Mouse (Mus musculus): ENCODE data around the gene Stxbp5.
A peak's percentile ranks its signal among the peaks of the same experiment; 100 is the strongest.
"Not testable (repeated sequence)": the region's sequence is repeated elsewhere in the genome, so short reads cannot be mapped to it uniquely, and the experiment has no call there.

Stxbp5 gene

DNA sequence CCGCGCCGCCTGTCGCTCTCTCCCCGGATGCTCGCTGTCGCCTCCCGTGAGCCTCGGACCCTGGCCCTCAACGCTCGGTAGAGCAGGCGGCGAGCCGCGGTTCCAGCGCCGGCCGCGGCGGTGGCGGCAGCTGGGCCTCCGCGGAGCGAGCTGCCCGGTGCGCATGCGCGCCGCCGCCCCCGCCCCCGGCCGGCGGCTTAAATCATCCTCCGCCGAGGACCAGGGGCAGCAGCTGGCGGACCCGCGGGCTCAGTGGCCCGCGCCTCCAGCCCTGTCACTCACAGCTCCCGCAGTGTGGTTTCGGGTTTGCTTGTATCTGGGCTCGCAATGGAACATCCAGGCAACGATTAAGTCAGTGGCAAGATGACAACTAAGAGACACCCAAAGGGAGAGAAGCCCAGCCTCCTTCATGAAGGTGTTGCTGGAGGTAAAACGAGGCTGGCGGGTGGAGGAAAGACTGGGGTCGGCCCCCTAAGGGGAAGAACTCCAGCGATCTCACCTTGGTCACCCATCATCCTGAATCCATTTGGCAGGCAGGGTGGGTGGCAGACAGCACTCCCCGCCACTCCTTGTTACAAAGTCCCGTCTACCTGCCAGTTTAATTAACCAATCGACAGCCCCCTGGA is at the start of gene Stxbp5:
Stxbp5 (minus strand) TSS at position 9 of the 626 bp plus-strand sequence.
- peak; percentile 71 to 80 for DNase-seq

DNA sequence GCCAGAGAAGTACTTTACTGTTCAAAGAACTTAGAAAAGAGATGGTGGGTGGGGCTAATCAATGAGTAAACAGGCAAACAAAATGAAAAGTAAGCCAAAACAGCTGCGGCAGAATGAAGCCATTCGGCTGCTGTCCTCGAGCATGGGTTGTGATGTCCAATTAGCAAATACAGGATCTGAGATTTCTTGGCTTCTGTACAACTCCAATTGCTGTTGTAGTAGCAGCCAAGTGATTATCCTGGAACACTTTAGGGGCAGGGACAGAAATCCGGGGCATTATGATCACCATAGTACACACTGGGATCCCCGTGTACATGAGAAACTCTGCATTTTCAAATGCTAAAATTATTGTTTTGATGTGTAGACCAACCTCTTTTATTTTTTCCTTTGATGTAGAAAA is 11.5 kb upstream of the Stxbp5 start:
- DNase-seq, result no peak

- DNase-seq, result no peak
Observed at GRCm38 (mm10) chr10:9907919-9908502, 7.1 kb upstream of the Stxbp5 start.

- no peak for DNase-seq
Observed at GRCm38 (mm10) chr10:9907519-9907918, 6.6 kb upstream of the Stxbp5 start.

DNA sequence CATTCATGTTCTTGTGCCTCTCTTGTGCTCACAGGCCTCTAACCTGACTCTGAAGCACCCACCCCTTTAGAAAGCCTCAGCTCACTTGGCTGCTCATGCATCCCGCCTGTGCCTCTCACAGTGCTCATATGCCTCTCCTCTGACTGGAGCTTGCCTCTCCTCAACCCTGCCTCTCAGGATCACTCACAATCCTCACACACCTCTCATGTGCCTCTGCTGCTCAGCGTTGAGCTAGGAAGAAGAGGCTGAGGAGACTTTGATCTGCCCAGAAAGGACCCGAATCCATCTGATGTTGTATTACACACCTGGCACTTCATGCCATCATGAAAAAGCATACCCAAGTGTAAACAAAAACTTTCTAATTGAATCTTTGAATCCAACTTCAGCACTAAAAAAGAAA is 5.3 kb upstream of the Stxbp5 start:
- DNase-seq, result no peak

DNA sequence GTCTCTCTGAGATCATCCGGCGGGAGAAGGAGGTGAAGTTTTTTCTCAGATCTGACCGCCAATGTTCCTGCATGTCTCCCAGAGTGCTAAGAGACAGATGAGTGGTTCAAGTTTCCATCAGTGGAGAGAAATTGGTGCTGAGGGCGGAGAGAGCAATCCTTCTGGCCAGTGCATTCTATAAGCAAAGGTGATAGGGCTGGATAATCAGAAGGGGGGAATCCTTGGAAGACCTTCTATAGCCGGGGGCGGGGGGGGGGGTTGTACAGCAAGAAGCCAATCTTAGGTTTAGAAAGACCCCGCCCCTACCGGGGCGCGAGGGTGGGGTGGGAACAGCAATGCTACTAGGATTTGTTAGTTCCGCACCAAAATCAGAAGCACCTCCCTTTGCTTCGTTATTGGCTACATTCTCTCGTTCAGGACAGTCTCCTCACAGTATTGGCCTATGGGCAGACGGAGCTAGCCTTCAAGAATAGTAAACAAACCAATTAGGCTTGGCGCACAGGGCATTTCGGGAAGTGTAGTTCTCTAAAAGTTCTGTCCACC is 889 bp upstream of the Stxbp5 start:
- peak; percentile 72 for DNase-seq

GRCm38 (mm10) chr10:9900315-9901070 is 386 bp downstream of the Stxbp5 start:
- DNase-seq, result peak in 1 of 2 experiments; percentile 59

- DNase-seq, result no peak
Observed at GRCm38 (mm10) chr10:9899816-9900215, 1.1 kb downstream of the Stxbp5 start.

- DNase-seq, result no peak
Observed at GRCm38 (mm10) chr10:9899086-9899485, 1.8 kb downstream of the Stxbp5 start.

DNA sequence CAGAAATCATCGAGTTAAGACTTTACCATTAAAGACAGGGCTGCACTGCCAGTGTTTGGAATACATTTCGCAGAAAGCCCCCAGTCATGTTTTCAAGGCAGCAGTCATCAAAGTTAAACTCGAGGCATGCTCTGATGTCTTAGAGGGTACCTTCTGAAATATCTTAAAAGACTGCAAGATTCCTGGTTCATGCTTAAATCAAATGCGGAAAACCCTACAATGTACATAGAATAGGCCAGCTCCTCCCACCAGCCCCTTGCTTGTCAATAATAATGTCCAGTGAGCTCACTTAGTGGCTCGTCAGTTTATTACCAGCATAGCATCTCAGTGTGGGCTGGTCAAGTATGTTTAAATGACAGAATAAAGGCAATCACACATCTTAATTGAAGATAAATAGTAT is 3.0 kb downstream of the Stxbp5 start:
- DNase-seq, result no peak

DNA sequence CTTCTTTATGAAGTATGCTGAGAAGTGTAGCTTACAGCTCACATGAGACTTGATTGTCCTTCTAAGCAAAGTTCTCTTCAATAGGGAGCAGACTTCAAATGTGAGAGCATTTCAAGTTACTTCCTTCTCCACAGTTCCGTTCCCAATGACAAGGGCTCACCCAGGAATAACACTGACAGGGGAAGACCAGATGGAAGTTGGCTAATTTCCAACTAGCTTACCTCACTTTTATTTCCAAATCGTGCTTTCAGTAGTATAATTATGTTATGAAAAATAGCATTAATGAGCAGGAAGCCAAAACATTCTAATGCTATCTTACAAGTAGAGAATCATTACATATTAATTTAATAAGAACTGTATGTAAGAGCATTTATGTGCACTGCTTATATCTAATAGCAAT is 7.3 kb downstream of the Stxbp5 start:
- DNase-seq, result no peak

- DNase-seq, result no peak
Observed at GRCm38 (mm10) chr10:9889651-9890050, 11.2 kb downstream of the Stxbp5 start.

- no peak for DNase-seq
Observed at GRCm38 (mm10) chr10:9888655-9889054, 12.2 kb downstream of the Stxbp5 start.

- DNase-seq, result not testable (repeated sequence)
Observed at GRCm38 (mm10) chr10:9881781-9882320, 19.0 kb downstream of the Stxbp5 start.

- no peak for DNase-seq
Observed at GRCm38 (mm10) chr10:9880070-9880728, 20.7 kb downstream of the Stxbp5 start.

DNA sequence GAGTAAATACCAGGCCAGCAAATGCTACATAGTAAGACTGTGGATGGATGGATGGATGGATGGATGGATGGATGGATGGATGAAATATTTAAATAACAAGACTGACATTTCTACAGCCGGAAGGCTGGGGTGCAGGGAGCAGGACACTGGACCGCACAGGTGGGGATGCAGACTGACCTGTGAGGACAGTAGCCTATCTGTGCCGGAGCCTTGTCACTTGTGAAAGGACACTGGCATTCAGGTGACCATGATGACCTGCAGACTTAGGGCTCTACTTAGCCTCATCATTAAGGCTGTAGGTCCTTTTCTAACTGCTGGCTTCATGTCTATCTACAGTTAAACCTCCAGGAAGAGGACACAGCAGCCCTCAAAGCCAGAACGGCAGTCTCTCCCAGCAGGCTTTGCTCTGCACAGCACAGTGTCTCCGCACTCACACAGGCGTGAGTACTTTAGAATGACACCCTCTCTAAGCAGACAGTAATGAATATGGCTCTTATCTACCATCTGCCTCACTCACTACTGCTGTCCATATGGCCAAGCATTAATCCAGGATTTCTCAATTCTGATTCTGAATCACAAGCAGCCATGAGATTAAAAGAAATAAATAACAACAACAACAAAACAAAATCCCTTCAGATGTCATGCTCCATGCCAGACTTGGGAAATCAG is 21.9 kb downstream of the Stxbp5 start:
- no peak for DNase-seq

GRCm38 (mm10) chr10:9875905-9876304 is 25.0 kb downstream of the Stxbp5 start:
- DNase-seq, result no peak

DNA sequence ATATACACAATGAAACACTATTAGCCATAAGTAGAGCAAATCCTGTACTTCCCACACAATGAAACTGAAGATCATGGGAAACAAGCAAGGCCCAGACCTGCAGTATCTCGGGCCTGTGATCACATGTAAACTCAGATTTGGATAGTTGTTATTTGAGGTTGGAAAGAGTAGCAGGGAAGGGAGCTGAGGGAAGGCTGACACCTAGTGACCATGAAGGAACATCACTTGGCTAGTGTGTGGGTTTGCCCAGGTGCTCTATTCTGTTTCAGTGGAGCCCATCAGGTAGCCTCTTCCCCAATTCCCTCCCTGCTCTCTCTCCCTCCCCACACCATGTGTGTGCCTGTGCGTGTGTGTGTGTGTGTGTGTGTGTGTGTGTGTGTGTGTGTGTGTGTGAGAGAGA is 28.7 kb downstream of the Stxbp5 start:
- no peak for DNase-seq

- DNase-seq, result no peak
Observed at GRCm38 (mm10) chr10:9866793-9867579, 33.9 kb downstream of the Stxbp5 start.

DNA sequence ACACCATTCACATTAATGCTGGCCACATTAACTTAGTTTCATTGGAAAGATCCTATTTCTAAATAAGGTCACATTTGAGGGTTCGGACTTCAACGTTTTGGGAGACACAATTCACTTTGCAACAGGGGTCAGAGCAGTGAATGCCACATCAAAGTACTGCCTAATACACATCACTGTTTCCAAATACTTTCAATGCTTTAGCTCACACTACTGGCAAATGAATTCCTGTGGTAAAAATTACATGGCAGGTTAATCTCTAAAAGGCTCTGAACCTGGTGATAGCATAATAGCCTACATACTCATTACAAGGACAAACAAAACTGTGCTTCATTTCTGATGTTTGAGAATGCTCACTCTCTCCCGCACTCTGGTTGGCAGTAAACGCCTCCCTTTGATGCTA is 40.9 kb downstream of the Stxbp5 start:
- no peak for DNase-seq

DNA sequence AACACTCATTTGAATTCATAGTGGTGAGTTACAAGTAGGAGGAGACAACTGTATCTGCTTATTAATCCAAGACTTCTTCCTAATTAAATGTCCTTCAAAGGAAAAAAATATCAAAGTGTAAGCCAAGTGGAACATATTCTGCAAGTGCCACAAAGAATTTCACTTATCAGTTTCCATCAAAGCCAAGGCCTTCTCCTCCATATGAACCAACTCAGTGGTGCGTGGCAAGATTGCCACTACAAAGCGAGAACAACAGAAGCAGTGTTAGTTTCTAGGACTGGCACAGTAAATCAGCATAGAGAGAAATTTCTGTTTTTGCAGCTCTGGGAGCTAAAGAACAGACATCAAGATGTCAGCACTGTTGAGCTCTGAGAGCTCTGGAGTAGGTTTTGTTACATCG is 41.4 kb downstream of the Stxbp5 start:
- no peak for DNase-seq

DNA sequence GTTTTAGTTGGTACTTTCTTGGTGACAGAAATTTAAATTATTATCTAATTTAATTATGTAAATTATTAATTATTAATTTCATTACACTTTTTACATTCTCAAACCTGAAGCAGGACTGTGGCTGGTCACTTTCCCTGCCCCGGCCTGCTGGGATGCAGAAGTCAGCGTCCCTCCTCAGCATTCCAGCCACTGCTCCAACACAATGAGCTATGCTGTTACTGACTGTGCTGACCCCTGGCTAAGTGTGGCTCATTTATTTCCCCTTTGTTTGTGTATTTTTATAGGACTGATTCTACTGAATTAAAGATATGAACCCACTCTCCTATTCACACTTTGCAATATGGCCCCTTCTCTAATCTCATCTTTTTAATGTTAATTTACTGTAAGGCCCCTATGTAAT is 43.0 kb downstream of the Stxbp5 start:
- no peak for DNase-seq

All from spleen, adult 18-20 months (tissue).